Mouse (Mus musculus): Measurements from ENCODE around the gene Stradb.
"Not testable (repeated sequence)": the region's sequence is repeated elsewhere in the genome, so short reads cannot be mapped to it uniquely, and the experiment has no call there.

Gene Stradb

GRCm38 (mm10) chr1:58973366-58974221 lies at the start of gene Stradb, which contains the start of gene Trak2:
Gene Stradb (plus strand): TSS chr1:58973522.
Gene Trak2 (minus strand): TSS chr1:58973430.
- DNase-seq: peak; percentile 96

- no peak for DNase-seq
These were observed 46.7 kb upstream of the Stradb start for GRCm38 (mm10) chr1:58926664-58927063.

GRCm38 (mm10) chr1:58936746-58937605 lies 36.3 kb upstream of the Stradb start:
- DNase-seq: no peak

DNA sequence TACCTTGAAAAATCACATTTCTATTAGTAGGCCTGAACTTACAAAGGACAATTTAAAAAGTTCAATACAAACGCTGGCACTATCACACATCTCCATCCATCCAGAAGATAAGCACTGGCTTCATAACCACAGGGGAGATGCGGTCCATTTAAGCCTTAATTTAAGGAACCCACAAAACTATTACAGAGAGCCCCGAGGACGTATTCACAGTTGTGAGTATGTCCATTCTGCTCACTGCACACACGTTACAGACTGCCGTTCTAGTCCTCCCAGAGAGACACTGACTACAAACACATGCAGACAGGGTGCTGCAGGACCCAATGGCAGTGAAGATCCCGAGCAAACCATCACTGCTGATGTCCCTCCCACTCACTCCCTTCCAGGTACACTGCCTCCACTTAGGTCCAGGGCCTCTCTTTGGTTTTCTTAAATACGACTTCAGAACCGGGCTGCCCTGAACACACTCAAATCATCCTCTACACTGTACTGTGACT lies 35.7 kb upstream of the Stradb start:
- DNase-seq: no peak

DNA sequence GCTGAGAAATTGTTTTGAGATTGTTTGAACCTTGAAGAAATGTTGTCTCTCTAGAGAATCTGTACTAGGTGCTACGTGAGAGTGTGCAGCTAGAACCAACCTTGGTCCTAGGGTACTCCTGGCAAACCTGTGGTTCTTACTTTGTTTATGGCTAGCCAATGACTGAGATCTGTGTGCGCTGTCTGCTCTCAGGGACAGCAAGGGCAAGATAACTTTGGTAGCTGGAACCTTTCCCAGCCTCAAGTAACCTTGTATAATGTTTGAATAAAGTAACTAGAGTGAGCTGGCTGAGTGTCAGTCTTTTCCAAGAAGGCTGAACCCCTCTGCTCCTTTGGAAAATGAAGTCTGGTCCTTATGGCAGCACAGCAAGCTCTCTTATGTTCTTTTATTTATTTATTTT lies 27.8 kb upstream of the Stradb start:
- no peak for DNase-seq

DNA sequence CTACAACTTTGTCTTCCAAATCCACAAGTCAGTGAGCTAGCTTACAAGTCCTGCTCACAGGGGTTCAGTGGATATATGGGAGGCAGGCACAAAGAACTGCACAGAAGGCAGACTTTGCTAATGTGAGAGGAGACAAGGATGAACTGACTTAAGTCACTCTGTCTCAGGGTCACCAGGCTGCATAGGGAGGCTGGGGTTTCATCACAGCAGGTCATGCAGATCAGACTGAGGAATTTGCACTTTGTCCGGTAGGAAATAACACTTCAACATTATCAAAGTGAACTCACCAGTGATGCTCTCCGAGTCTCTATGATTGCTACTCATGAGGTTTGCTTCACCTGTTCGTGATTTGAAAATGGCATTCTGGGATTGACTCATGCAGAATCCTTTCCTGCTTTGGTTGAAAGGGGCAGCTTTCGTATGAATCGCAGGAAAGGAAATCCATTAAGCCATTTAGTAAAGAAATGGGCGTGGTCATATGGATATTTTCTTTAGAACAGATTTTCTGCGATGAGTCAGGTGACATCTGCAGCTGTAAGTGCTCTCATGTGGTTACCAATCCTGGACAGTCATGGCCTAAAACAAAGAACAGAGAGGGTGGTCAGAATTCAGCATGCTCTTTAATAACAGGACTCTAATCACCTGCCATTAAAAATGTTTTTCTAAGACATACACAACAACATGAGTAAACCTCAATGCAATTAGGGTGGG lies 27.2 kb upstream of the Stradb start:
- no peak for DNase-seq

DNA sequence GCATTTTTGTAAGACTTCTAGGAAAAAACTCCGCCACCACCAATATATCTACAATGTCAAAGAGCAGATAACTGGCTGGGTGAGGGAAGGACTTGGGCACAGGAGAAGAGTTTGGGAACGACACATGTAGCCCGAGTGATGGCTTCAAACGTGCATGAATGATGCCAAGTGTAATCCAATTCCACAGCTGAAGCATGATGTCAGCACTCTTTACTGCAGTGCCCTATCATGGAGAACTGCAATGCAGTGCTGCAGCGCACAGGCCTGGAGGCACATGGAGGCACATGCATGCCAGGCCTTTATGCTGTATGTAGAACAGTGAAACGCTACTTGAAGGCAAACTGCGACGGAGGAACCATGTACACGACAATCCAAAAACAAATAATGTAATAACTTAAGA lies 26.6 kb upstream of the Stradb start:
- no peak for DNase-seq

- DNase-seq: no peak
These were observed 23.7 kb upstream of the Stradb start for GRCm38 (mm10) chr1:58949561-58950106.

DNA sequence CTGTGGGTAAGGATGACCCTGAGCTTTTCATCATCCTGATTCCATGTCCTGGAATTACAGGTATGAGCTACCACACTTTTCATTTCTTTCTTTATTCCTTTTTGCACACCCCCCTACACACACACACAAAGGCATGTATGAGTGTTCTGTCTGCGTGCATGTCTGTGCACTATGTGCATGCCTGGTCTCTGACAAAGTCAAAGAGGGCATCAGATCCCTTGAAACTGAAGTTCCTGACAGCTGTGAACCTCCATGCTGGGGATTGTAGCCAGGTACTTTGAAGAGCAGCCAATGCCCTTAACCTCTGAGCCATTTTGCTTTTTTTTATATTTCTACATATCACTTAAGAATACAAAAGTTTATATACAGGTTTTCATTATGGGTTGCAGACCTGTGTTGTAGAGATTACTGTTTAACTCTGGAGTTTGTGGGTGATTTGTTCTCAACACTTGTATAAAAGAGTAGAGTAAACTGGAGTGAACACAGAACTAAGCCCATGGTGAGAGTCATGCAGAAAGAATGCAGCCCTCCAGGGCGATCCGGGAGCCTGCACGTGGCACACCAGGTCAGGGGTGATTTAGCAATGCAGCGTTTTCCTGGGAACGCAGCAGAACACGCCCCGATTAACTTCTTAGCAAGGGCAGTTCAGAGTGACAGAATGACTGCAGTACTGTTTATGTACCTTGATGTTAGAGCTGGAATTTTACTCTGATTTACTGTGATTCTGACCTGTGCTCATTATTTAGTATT lies 22.2 kb upstream of the Stradb start:
- no peak for DNase-seq

DNA sequence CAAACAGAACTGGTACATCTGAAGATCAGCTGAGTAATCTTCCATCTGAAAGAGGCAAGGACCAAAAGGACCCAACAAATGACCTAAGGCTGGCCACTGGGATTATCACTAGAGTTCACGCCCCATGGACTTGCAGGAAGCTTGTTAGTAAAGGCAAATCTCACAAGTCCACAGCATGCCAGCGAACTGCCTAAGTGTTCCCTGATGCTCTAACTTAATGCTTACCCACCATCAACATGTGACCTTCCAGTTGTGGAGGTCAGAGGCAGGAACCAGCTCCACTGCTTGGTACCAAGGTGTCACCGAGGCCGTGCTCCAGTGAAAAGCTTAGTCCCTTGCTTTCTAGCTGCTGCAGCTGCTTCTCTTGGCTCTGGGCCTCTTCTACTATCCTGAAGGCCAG lies 21.5 kb upstream of the Stradb start:
- DNase-seq: no peak

GRCm38 (mm10) chr1:58952526-58952925 lies 20.8 kb upstream of the Stradb start:
- no peak for DNase-seq

DNA sequence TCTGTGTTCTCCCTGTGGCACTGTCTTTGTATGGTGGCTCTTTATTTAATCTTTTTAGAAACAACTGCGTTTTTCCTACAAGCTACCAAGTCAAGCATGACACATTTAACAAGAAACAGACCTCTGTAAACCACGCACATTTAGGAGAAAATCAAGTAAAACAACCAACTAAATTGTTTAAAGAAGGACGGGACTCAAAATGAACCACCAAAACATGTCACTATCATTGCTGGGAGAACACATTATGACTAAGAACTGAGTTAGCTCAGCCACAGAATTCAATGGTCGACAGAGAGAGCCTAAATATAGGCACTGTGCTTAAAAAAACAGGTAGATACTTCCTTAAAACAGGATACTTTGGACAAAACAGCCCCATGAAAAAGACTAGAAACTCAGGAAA lies 20.3 kb upstream of the Stradb start:
- no peak for DNase-seq

DNA sequence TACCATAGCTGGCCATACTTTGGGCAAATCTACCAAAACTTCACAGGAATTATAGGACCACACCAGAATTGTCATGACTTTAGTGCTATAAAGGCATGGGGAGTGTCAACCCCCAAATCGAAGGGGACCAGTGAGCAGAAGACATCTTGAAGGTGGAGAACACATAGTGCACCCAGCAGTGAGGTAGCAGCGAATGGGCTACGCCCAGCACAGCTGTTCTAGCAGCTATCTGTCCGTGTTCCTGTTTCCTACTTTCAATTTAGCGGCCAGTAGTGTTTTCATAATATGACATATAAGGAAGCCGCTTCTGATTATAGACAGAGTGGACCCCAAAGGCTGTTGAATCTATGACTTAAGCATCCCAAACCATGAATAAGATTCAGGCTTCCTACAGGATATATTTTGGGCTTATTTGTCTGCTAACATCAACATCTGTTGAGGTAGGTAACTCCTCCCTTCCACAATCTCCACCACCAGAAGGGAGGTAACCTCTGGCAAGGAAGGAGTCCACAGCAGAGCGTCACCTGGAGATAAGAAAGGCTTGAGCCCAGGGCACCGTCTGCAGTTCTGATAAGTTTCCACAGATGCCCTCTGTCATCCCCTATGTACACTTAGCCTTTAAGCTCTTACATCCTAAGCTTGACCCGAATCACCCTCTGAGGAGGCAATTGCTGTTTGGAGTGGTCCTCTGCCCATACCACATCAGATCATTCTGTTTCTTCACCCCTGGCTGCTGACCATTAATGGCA lies 19.5 kb upstream of the Stradb start:
- no peak for DNase-seq

DNA sequence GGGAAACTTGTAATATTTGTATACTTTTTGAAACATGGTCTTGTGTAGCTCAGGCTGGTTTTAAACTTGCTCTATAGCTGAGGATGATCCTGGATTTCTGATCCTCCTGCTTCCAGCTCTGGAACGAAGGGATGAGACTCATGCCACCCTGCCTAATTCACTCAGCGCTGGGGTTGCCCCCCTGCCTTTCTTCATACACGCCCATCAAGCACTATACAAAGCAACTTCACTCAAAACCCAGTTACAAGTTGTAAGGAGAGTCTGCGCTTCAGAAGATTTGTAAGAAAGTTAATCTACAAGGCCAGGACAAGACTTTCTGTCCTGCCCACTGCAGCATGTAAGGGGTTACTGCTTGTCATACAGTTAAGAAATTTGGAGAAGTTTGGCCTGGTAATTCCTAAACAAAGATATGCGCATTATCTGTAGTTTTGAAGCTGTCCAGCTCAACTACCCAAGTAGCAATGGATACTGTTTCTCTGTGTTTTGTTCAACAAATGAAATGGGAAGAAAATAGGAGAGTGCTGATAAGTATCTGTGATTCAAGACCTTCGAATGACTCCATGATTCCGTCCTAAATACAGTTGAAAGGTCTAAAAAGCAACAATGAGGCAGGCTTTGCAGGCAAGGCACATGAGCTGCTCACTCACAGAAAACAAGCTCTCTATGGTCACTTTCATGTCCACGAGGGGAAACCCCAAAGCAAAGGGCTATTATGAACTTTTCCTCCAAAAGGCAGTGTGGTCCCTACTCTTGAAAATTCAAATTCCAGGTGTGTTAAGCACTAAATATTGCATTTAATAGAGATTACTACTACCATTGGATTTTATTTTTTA lies 18.5 kb upstream of the Stradb start:
- DNase-seq: no peak

DNA sequence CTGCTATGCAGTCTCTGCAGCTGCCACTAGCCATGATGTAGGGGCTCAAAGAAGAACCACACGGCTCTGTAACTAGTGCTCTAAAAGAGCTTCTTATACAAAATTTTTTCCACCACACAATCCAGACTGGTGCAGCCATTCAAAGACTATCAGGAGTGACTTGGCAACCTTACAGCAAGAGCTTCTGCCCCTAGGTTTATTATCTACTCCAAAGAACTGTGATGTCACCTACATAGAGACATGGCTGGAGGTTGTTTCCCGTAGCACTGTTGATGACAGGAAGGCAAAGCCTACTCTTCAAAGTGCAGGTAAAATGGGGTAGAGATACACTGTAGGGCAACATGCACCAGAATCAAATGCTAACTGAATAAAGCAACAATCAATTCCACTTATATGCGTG lies 17.6 kb upstream of the Stradb start:
- no peak for DNase-seq

- no peak for DNase-seq
These were observed 17.1 kb upstream of the Stradb start for GRCm38 (mm10) chr1:58956229-58956628.

DNA sequence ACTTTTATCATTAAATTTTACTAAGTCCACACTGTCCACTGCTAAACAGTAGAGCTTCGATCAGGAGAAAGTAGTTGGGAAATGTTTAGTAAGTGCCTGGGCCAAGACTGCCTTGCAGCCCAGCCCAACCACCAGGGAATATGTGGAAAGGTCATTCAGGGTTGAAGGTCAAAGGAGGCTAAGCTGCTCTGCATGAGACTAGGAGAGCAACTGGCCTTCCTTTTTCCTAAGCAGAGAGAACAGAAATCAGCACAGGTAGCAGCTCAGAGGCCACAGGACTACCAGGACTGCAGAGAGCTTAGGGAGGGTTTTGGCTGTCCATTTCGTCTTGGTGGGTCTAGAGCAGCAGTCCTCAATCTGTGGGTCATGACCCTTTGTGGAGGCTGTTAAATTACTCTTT lies 15.4 kb upstream of the Stradb start:
- no peak for DNase-seq

DNA sequence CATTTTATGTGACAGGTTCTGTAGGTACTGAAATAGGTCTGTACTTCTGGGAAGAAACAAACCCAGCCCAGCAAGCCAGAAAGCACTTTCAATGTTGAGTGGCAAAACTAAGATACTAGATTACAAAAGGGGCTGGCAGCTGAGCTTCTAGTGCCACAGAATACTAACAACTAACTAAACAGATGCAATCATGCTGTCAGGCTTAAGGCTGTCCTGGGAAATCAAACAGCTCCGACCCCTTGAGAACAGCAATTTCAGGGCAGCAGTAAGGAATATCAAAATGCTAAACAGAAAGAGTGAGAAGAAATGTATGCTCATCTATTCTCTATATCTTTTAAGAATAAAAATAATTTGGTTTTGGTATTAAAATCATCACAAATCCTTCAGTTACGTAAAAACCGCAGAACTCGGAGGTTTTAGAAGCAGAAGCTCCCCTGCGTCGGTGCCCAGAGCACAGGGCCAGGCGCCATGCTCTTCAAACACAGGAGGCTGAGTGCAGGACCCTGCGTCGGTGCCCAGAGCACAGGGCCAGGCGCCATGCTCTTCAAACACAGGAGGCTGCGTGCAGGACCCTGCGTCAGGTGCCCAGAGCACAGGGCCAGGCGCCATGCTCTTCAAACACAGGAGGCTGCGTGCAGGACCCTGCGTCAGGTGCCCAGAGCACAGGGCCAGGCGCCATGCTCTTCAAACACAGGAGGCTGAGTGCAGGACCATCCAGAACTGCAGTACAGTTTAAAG lies 14.4 kb upstream of the Stradb start:
- DNase-seq: not testable (repeated sequence)

DNA sequence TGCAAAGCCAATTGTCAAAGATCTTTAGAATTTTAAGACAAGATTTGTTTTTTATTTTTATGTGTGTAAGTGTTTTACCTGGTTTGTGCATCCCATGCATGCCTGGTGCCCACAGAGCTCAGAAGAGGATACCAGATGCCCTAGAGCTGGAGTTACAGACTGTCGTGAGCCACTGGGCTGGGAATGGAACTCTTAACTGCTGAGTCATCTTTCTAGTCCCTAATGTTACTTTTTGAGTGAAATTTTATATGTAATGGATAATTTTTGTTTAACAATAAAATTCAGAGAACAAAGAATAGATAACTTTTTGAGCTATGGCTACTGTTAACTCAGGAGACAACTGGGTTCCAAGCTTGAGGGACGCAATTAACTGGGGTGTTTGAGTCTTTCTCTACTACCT lies 13.6 kb upstream of the Stradb start:
- DNase-seq: no peak

Data from cerebellum, adult 9-11 months (tissue).